Mouse (Mus musculus): ENCODE results near the gene 2010300C02Rik. TPM values are rescaled to one million over a fixed set of nuclear protein-coding genes. Genes with fewer than 3 reads are reported as not detected.

The 2010300C02Rik gene
- polyA plus RNA-seq, 1 experiment from 2014 or later: 9.2 TPM

DNA sequence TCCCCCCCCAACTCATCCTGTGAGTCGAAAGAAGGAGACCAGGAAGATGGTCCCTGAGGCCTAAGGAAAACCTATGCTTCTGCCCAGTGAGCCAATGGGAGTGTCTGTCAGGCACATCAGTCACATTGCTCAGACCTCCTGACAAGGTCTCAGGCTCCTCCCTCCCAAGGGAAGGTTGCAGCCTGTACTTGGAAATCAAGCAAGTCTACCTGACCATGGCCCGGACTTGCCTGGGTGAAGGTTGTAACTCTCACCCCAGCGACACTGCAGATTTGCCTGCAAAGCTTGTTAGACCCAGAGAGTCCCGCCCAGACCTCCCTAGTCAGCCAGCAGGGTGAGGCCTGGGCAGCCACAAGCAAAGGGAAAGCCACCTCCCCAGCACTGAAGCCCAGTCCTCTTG, 17.6 kb downstream of the 2010300C02Rik start:
- H3K9ac ChIP-seq (replicated peaks; ENCODE audit: low read depth): no peak overlapping the region
- ATAC-seq (no peak), DNase-seq (ENCODE audit: low spot score) (no peak)
- WGBS: 59% methylated on average over 4 of the region's 4 CpGs
- H3K27ac ChIP-seq (ENCODE audit: low read length): no peak overlapping the region
- H3K4me1 ChIP-seq (ENCODE audit: insufficient read depth, low read depth, low read length): peaks cover 3% of the 10 kb centered on the region; the same call in 1 of the 2 replicates
- no peaks in the 10 kb centered on the region for H3K36me3 ChIP-seq (ENCODE audit: insufficient read depth, low read length)
- TF ChIP-seq CTCF (IDR thresholded peaks at IDR 0.05) (no peak), EP300 (IDR thresholded peaks at IDR 0.05) (no peak)
- no peaks in the 10 kb centered on the region for H3K9me3 ChIP-seq (ENCODE audit: low read length)
- H3K4me3 ChIP-seq (ENCODE audit: low read depth, low read length): no peak overlapping the region
- H3K4me2 ChIP-seq (replicated peaks; ENCODE audit: low read depth, low read length): no peak overlapping the region
- H3K27me3 ChIP-seq (replicated peaks; ENCODE audit: insufficient read depth, low read length): no peaks in the 10 kb centered on the region

DNA sequence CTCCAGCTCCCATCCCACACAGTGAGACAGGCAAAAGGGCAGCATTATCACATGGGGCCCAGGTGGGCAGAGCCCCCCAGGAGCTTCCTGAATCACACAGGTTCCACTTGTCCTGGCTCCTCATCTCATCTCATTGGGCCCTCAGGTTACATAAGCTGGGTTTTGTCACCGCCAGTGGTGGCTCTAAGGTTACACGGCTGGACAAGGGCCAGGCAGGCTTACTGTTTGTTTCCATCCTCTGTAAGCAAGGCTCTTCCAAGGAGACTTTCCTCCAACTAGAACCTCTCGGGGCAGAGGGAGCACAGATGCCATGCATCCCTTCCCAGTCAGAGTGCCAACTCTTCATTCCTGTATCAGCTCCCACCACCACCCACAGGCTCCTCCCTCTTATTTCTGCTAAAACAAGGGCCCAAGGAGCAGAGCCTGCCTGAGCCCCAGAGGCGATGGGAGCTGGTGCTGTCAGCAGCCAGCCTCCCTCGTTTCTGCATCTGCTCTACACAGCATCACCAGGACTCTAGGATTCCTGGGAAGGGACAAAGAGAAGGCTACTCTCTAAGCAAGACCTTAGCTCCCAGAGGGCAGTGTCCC, 20.9 kb downstream of the 2010300C02Rik start:
- Histone ChIP-seq H3K9me3 (ENCODE audit: low read length) (no peaks in the 10 kb centered on the region), H3K4me3 (ENCODE audit: low read depth, low read length) (no peak overlapping the region), H3K4me1 (ENCODE audit: insufficient read depth, low read depth, low read length) (peaks cover 3% of the 10 kb centered on the region; the same call in 1 of the 2 replicates), H3K36me3 (ENCODE audit: insufficient read depth, low read length) (no peaks in the 10 kb centered on the region), H3K27me3 (replicated peaks; ENCODE audit: insufficient read depth, low read length) (no peaks in the 10 kb centered on the region), H3K27ac (ENCODE audit: low read length) (no peak overlapping the region; the same call in 1 of the 2 replicates), H3K9ac (replicated peaks; ENCODE audit: low read depth) (no peak overlapping the region), H3K4me2 (replicated peaks; ENCODE audit: low read depth, low read length) (no peak overlapping the region)
- TF ChIP-seq CTCF (IDR thresholded peaks at IDR 0.05) (no peak), EP300 (IDR thresholded peaks at IDR 0.05) (no peak)
- DNase-seq (ENCODE audit: low spot score) (no peak), ATAC-seq (no peak)
- 34% methylated on average over 5 of the region's 5 CpGs for WGBS

- WGBS: 34% methylated on average over 8 of the region's 8 CpGs
- Histone ChIP-seq H3K36me3 (ENCODE audit: insufficient read depth, low read length) (no peaks in the 10 kb centered on the region), H3K27me3 (replicated peaks; ENCODE audit: insufficient read depth, low read length) (no peaks in the 10 kb centered on the region), H3K9ac (replicated peaks; ENCODE audit: low read depth) (no peak overlapping the region), H3K9me3 (ENCODE audit: low read length) (no peaks in the 10 kb centered on the region), H3K27ac (ENCODE audit: low read length) (no peak overlapping the region; the same call in 1 of the 2 replicates), H3K4me3 (ENCODE audit: low read depth, low read length) (no peak overlapping the region), H3K4me1 (ENCODE audit: insufficient read depth, low read depth, low read length) (peaks cover 3% of the 10 kb centered on the region; the same call in 1 of the 2 replicates), H3K4me2 (replicated peaks; ENCODE audit: low read depth, low read length) (no peak overlapping the region)
- ATAC-seq (peak; percentile 53), DNase-seq (ENCODE audit: low spot score) (peak; percentile 69)
- TF ChIP-seq CTCF (IDR thresholded peaks at IDR 0.05) (no peak), EP300 (IDR thresholded peaks at IDR 0.05) (no peak)
Observed at GRCm38 (mm10) chr1:37698186-37698839, 21.6 kb downstream of the 2010300C02Rik start.

- peak overlapping the region; percentile 17; the same call in 1 of the 2 replicates for H3K27ac ChIP-seq (ENCODE audit: low read length)
- WGBS: 41% methylated on average over 3 of the region's 3 CpGs
- H3K9ac ChIP-seq (replicated peaks; ENCODE audit: low read depth): no peak overlapping the region
- H3K4me3 ChIP-seq (ENCODE audit: low read depth, low read length): no peak overlapping the region
- H3K27me3 ChIP-seq (replicated peaks; ENCODE audit: insufficient read depth, low read length): no peaks in the 10 kb centered on the region
- ATAC-seq: peak; percentile 55
- no peak overlapping the region for H3K4me2 ChIP-seq (replicated peaks; ENCODE audit: low read depth, low read length)
- H3K4me1 ChIP-seq (ENCODE audit: insufficient read depth, low read depth, low read length): peaks cover 3% of the 10 kb centered on the region; the same call in 1 of the 2 replicates
- TF ChIP-seq EP300 (IDR thresholded peaks at IDR 0.05): no peak
- TF ChIP-seq CTCF (IDR thresholded peaks at IDR 0.05): no peak
- no peaks in the 10 kb centered on the region for H3K9me3 ChIP-seq (ENCODE audit: low read length)
- H3K36me3 ChIP-seq (ENCODE audit: insufficient read depth, low read length): no peaks in the 10 kb centered on the region
- DNase-seq (ENCODE audit: low spot score): peak; percentile 74
Observed at GRCm38 (mm10) chr1:37696918-37697317, 23.0 kb downstream of the 2010300C02Rik start.

DNA sequence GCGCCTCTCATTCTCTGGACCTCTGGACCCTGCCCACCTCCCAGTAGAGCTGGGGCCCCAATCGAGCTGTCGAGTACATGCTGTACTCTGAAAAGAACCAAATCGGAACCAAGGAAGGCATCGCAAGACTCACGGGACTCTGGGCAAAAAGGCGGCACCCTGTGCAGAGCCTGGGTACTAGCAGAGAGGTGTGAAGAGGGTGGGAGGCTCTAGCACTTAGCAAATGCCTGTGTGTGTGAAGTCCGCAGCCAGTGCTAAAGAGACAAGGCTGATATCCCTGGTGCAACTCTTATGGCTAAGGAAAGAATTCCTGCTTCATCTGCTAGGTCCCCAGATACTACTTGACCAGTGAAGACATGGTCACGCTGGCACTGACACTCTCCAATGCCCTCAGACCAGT, 24.2 kb downstream of the 2010300C02Rik start:
- no peaks in the 10 kb centered on the region for H3K9me3 ChIP-seq (ENCODE audit: low read length)
- 77% methylated on average over 9 of the region's 9 CpGs for WGBS

GRCm38 (mm10) chr1:37694417-37694816, 25.5 kb downstream of the 2010300C02Rik start:
- no peaks in the 10 kb centered on the region for H3K36me3 ChIP-seq (ENCODE audit: insufficient read depth, low read length)
- H3K4me1 ChIP-seq (ENCODE audit: insufficient read depth, low read depth, low read length): peaks cover 3% of the 10 kb centered on the region; the same call in 1 of the 2 replicates
- no peaks in the 10 kb centered on the region for H3K9me3 ChIP-seq (ENCODE audit: low read length)
- WGBS: 20% methylated on average over 8 of the region's 8 CpGs
- peak; percentile 58 for DNase-seq (ENCODE audit: low spot score)
- no peak overlapping the region for H3K9ac ChIP-seq (replicated peaks; ENCODE audit: low read depth)
- peak overlapping the region; percentile 66 for H3K27ac ChIP-seq (ENCODE audit: low read length)
- H3K4me2 ChIP-seq (replicated peaks; ENCODE audit: low read depth, low read length): no peak overlapping the region
- H3K27me3 ChIP-seq (replicated peaks; ENCODE audit: insufficient read depth, low read length): no peaks in the 10 kb centered on the region
- no peak for TF ChIP-seq EP300 (IDR thresholded peaks at IDR 0.05)
- peak; percentile 6; the same call in 1 of the 2 replicates for TF ChIP-seq CTCF (IDR thresholded peaks at IDR 0.05)
- H3K4me3 ChIP-seq (ENCODE audit: low read depth, low read length): no peak overlapping the region
- peak; percentile 60 for ATAC-seq

More for the DNA sequence above, 24.2 kb downstream of the 2010300C02Rik start:
- H3K4me1 ChIP-seq (ENCODE audit: insufficient read depth, low read depth, low read length): peaks cover 3% of the 10 kb centered on the region; the same call in 1 of the 2 replicates
- H3K4me2 ChIP-seq (replicated peaks; ENCODE audit: low read depth, low read length): no peak overlapping the region
- TF ChIP-seq CTCF (IDR thresholded peaks at IDR 0.05): no peak
- no peak for TF ChIP-seq EP300 (IDR thresholded peaks at IDR 0.05)
- H3K36me3 ChIP-seq (ENCODE audit: insufficient read depth, low read length): no peaks in the 10 kb centered on the region
- no peak overlapping the region for H3K9ac ChIP-seq (replicated peaks; ENCODE audit: low read depth)
- H3K27me3 ChIP-seq (replicated peaks; ENCODE audit: insufficient read depth, low read length): no peaks in the 10 kb centered on the region
- DNase-seq (ENCODE audit: low spot score) (no peak), ATAC-seq (no peak)
- H3K27ac ChIP-seq (ENCODE audit: low read length): no peak overlapping the region
- no peak overlapping the region for H3K4me3 ChIP-seq (ENCODE audit: low read depth, low read length)
